Mouse (Mus musculus): ENCODE measurements at regions not wholly inside any gene's neighbourhood (a gene's known extent, or its start where the extent isn't known, plus 50 kb on each side); places are given as distances from the start of the nearest gene placed in this dataset.
A peak's percentile ranks its signal among the peaks of the same experiment; 100 is the strongest.

DNA sequence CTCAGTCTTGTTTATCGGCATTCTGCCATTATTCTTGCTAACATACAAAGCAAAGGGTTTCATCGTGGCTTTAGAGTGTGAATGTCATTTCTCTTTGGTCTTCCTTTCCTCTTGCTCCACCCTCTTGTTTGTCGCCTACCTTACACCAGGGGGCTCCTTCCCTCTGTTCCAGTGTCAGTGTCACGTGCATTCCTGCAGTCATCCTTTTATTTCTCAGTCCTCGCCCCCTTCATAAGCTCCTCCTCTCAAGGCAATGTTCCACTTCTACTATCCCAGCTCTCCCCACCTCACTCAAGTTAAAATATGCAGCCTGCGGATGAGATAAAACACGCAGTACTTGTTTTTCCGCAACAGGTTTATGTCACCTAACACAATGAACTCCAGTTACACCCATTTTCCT, 489.8 kb upstream of the Arpp21 start:
- no peak overlapping the region for H3K4me3 ChIP-seq (ENCODE audit: low read depth, low read length)
- H3K9me3 ChIP-seq (replicated peaks; ENCODE audit: control insufficient read depth, insufficient read depth, low read length, poor library complexity, severe bottlenecking) = no peaks in the 10 kb centered on the region
- peak; percentile 11 for TF ChIP-seq CTCF (IDR thresholded peaks at IDR 0.05; ENCODE audit: low read depth, low read length)
- no peak for TF ChIP-seq EP300 (IDR thresholded peaks at IDR 0.05; ENCODE audit: insufficient read depth, low read depth, low read length)
- no peaks in the 10 kb centered on the region for H3K36me3 ChIP-seq (ENCODE audit: control insufficient read depth, insufficient read depth, low read length, poor library complexity, severe bottlenecking)
- H3K27me3 ChIP-seq (ENCODE audit: control insufficient read depth, insufficient read depth, low read length, poor library complexity, severe bottlenecking) = no peaks in the 10 kb centered on the region
- H3K27ac ChIP-seq (ENCODE audit: insufficient read depth, low read length) = no peak overlapping the region
- no peaks in the 10 kb centered on the region for H3K4me1 ChIP-seq (ENCODE audit: control insufficient read depth, insufficient read depth, low read length)
- H3K9ac ChIP-seq (ENCODE audit: low read depth, poor library complexity, severe bottlenecking) = no peak overlapping the region

DNA sequence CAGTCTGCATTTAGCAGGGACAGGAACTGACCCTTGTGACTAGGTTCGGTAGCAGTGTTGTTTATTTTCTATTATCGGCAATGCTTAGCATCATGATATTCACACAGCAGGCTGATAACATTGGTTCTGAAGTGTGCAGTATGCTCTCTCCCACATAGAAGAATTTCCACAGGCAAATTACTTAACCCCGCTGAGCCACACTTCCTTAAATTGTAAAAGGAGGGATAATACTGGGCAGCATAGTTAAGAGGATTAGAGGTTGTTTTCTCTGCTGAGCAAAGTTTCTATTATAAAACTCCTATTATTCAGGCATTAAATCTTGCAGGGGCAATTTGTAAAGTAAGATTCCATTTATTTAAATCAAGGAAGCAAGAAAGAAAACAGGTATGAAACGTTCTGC, 489.4 kb upstream of the Arpp21 start:
- H3K4me1 ChIP-seq (ENCODE audit: control insufficient read depth, insufficient read depth, low read length) = no peaks in the 10 kb centered on the region
- H3K9ac ChIP-seq (ENCODE audit: low read depth, poor library complexity, severe bottlenecking) = no peak overlapping the region
- TF ChIP-seq CTCF (IDR thresholded peaks at IDR 0.05; ENCODE audit: low read depth, low read length) (no peak), POLR2A (IDR thresholded peaks at IDR 0.05; ENCODE audit: insufficient read depth, low read length) (no peak)
- no peak overlapping the region for H3K27ac ChIP-seq (ENCODE audit: insufficient read depth, low read length)
- no peaks in the 10 kb centered on the region for H3K9me3 ChIP-seq (replicated peaks; ENCODE audit: control insufficient read depth, insufficient read depth, low read length, poor library complexity, severe bottlenecking)
- H3K36me3 ChIP-seq (ENCODE audit: control insufficient read depth, insufficient read depth, low read length, poor library complexity, severe bottlenecking) = no peaks in the 10 kb centered on the region
- H3K4me3 ChIP-seq (ENCODE audit: low read depth, low read length) = no peak overlapping the region
- no peaks in the 10 kb centered on the region for H3K27me3 ChIP-seq (ENCODE audit: control insufficient read depth, insufficient read depth, low read length, poor library complexity, severe bottlenecking)

DNA sequence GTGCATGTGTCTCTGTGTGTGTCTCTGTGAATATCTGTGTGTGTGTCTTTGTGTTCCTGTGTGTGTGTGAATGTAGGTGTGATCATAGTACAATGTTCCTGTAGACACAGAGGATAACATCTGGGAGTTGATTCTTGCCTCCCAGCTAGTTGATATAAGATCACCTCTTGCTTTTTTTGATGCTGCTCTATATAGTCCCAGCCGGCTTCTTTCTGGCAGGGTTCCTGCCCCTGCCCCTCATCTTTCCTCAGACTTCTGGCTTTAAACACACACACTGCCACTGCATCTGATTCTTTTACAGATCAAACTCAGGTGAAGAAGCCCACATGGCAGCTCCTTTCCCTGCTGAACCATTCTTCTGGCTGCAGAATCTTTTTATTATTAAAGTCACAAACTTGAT, 487.6 kb upstream of the Arpp21 start:
- H3K36me3 ChIP-seq (ENCODE audit: control insufficient read depth, insufficient read depth, low read length, poor library complexity, severe bottlenecking) = no peaks in the 10 kb centered on the region
- no peak overlapping the region for H3K9ac ChIP-seq (ENCODE audit: low read depth, poor library complexity, severe bottlenecking)
- H3K9me3 ChIP-seq (replicated peaks; ENCODE audit: control insufficient read depth, insufficient read depth, low read length, poor library complexity, severe bottlenecking) = no peaks in the 10 kb centered on the region
- no peaks in the 10 kb centered on the region for H3K4me1 ChIP-seq (ENCODE audit: control insufficient read depth, insufficient read depth, low read length)
- no peaks in the 10 kb centered on the region for H3K27me3 ChIP-seq (ENCODE audit: control insufficient read depth, insufficient read depth, low read length, poor library complexity, severe bottlenecking)
- no peak for TF ChIP-seq EP300 (IDR thresholded peaks at IDR 0.05; ENCODE audit: insufficient read depth, low read depth, low read length)
- TF ChIP-seq CTCF (IDR thresholded peaks at IDR 0.05; ENCODE audit: low read depth, low read length) = no peak
- TF ChIP-seq POLR2A (IDR thresholded peaks at IDR 0.05; ENCODE audit: insufficient read depth, low read length) = no peak
- H3K27ac ChIP-seq (ENCODE audit: insufficient read depth, low read length) = no peak overlapping the region
- no peak overlapping the region for H3K4me3 ChIP-seq (ENCODE audit: low read depth, low read length)

DNA sequence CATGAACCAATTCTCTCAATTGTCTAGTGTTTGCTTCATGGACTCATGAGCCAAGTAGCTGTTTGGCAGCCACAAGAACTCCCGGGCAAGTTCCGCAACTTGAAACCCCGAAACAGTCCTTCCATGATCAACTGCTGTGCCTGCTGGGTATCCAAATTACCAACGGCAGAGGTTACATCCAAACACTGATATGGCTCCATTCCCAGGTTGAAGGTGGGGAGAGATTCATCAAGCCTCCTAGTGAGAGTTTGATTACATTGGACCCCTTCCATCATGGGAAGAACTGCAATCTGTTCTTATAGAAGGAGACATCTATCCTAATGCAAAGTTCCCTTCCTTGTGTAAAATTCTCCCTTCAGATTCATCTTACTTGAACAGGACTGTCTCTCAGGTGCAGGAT, 486.8 kb upstream of the Arpp21 start:
- Histone ChIP-seq H3K9me3 (replicated peaks; ENCODE audit: control insufficient read depth, insufficient read depth, low read length, poor library complexity, severe bottlenecking) (no peaks in the 10 kb centered on the region), H3K27ac (ENCODE audit: insufficient read depth, low read length) (no peak overlapping the region), H3K4me3 (ENCODE audit: low read depth, low read length) (no peak overlapping the region), H3K36me3 (ENCODE audit: control insufficient read depth, insufficient read depth, low read length, poor library complexity, severe bottlenecking) (no peaks in the 10 kb centered on the region), H3K9ac (ENCODE audit: low read depth, poor library complexity, severe bottlenecking) (no peak overlapping the region), H3K27me3 (ENCODE audit: control insufficient read depth, insufficient read depth, low read length, poor library complexity, severe bottlenecking) (no peaks in the 10 kb centered on the region), H3K4me1 (ENCODE audit: control insufficient read depth, insufficient read depth, low read length) (no peaks in the 10 kb centered on the region)
- no peak for TF ChIP-seq POLR2A (IDR thresholded peaks at IDR 0.05; ENCODE audit: insufficient read depth, low read length)
- TF ChIP-seq EP300 (IDR thresholded peaks at IDR 0.05; ENCODE audit: insufficient read depth, low read depth, low read length) = no peak
- TF ChIP-seq CTCF (IDR thresholded peaks at IDR 0.05; ENCODE audit: low read depth, low read length) = no peak

DNA sequence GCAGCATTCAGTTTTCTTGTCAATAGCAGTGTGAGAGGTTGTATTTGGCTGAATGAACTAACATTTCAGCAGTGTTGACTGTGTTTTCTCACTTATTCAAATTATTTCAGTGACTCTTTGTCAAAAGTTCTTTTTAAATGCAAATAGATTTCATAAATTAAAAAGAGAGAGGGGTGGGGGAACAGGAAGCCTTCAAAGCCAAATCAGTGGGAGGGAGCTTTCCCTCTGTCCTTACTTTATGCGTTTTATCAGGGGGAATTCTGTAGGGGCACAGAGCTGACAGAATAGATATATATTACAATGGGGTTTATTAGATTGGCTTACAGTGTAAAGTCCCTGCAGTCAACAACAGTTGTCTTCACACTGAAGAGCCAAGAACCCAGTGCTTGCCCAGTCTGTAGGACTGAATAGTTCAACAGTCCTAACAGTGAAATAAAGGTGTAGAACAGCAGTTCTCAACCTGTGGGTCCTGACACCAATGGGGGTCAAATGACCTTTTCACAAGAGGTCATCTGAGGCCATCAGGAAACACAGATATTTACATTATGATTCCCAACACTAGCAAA, 479.5 kb upstream of the Arpp21 start:
- Histone ChIP-seq H3K27ac (ENCODE audit: insufficient read depth, low read length) (no peak overlapping the region), H3K36me3 (ENCODE audit: control insufficient read depth, insufficient read depth, low read length, poor library complexity, severe bottlenecking) (no peaks in the 10 kb centered on the region), H3K9ac (ENCODE audit: low read depth, poor library complexity, severe bottlenecking) (no peak overlapping the region), H3K4me1 (ENCODE audit: control insufficient read depth, insufficient read depth, low read length) (no peaks in the 10 kb centered on the region), H3K9me3 (replicated peaks; ENCODE audit: control insufficient read depth, insufficient read depth, low read length, poor library complexity, severe bottlenecking) (no peaks in the 10 kb centered on the region), H3K4me3 (ENCODE audit: low read depth, low read length) (no peak overlapping the region), H3K27me3 (ENCODE audit: control insufficient read depth, insufficient read depth, low read length, poor library complexity, severe bottlenecking) (no peaks in the 10 kb centered on the region)
- TF ChIP-seq CTCF (IDR thresholded peaks at IDR 0.05; ENCODE audit: low read depth, low read length) (no peak), POLR2A (IDR thresholded peaks at IDR 0.05; ENCODE audit: insufficient read depth, low read length) (no peak), EP300 (IDR thresholded peaks at IDR 0.05; ENCODE audit: insufficient read depth, low read depth, low read length) (no peak)

DNA sequence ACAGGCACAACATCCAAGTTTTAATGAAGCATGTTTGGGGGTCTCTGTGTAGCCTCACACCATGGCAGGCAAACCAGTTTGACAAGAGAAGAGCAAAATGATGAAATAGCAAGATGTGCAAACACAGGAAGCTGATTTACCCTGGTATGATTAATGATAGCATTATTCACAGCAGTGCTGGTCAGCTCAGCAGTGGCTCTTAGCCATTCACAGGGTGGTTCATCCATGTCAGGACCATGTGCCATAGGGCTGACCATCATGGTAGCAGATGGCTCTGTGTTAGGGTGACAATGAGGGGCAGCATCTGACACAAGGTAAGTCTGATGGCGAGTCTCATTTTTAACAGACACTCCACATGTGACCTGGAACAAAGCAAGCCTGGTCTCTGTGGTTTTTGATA, 443.1 kb upstream of the Arpp21 start:
- H3K9ac ChIP-seq (ENCODE audit: low read depth, poor library complexity, severe bottlenecking) = no peak overlapping the region
- no peak for TF ChIP-seq EP300 (IDR thresholded peaks at IDR 0.05; ENCODE audit: insufficient read depth, low read depth, low read length)
- TF ChIP-seq CTCF (IDR thresholded peaks at IDR 0.05; ENCODE audit: low read depth, low read length) = no peak
- TF ChIP-seq POLR2A (IDR thresholded peaks at IDR 0.05; ENCODE audit: insufficient read depth, low read length) = no peak
- no peaks in the 10 kb centered on the region for H3K27me3 ChIP-seq (ENCODE audit: control insufficient read depth, insufficient read depth, low read length, poor library complexity, severe bottlenecking)
- no peak overlapping the region for H3K27ac ChIP-seq (ENCODE audit: insufficient read depth, low read length)
- no peaks in the 10 kb centered on the region for H3K36me3 ChIP-seq (ENCODE audit: control insufficient read depth, insufficient read depth, low read length, poor library complexity, severe bottlenecking)
- no peaks in the 10 kb centered on the region for H3K9me3 ChIP-seq (replicated peaks; ENCODE audit: control insufficient read depth, insufficient read depth, low read length, poor library complexity, severe bottlenecking)
- no peak overlapping the region for H3K4me3 ChIP-seq (ENCODE audit: low read depth, low read length)
- H3K4me1 ChIP-seq (ENCODE audit: control insufficient read depth, insufficient read depth, low read length) = no peaks in the 10 kb centered on the region

Data from ES-Bruce4 (cell line).